ENCODE assay signal across 8 mouse cellular contexts in the genomic region with DNA sequence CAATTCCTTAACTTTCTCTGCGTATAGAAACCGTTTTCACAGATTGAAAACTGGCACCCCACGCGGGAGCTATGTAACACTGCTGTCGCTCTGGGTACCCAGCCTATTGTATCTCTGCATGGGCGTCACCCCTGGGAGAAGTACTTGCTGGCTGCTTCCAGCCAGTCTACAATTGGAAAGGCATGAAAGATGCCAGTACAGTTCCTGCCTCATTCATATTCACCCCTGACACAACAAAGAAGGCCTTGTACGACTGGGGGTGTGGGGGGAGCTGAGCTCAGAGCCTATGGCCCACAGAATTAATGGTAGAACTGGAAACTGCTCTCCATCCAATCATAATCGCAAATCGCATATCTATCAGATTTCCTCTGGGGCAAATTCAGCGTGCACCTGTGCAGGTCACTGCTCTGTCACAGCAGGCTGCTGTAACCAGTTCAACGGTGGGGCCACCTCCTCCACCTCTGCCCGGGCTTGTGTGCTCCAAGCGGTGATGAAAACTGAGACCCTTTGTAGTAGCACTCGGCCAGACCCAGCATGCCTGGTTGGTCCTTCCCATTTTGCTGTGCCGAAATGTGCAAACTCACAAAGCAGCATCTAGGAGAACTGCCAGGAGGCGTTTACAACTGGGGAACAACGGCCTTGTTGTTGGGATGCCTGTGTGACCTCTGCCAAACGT. TPM values are rescaled to one million over a fixed set of nuclear protein-coding genes. Genes with fewer than 3 reads are reported as not detected.
A peak's percentile ranks its signal among the peaks of the same experiment; 100 is the strongest.
DNase-seq lines count a peak whose midpoint lies in the region; ATAC-seq lines count a peak whose summit lies in the region.

No protein-coding gene starts in this region.

- H3K27ac ChIP-seq in lung, embryonic 15.5 days = no peak overlapping the region
- peak overlapping the region; percentile 58 for H3K27ac ChIP-seq in hindbrain, embryonic 11.5 days (ENCODE audit: low read depth, low read length)
- H3K27ac ChIP-seq in stomach, embryonic 16.5 days (ENCODE audit: low read length) = peak overlapping the region; percentile 59
- H3K27ac ChIP-seq in liver, embryonic 12.5 days = no peak overlapping the region

- no peak overlapping the region for H3K4me2 ChIP-seq in lung, embryonic 15.5 days
- H3K4me2 ChIP-seq in hindbrain, embryonic 11.5 days (replicated peaks; ENCODE audit: low read depth, low read length) = no peak overlapping the region
- H3K4me2 ChIP-seq in stomach, embryonic 16.5 days (ENCODE audit: low read depth, low read length) = no peak overlapping the region
- no peak overlapping the region for H3K4me2 ChIP-seq in liver, embryonic 12.5 days

- ATAC-seq in lung, embryonic 15.5 days (ENCODE audit: borderline replicate concordance, extremely low read depth, low FRiP score, low TSS enrichment) = 0 out of 2 replicates have a peak, but pooled peaks have one; percentile 35
- ATAC-seq in hindbrain, embryonic 11.5 days (ENCODE audit: low FRiP score) = peak; percentile 47
- peak; percentile 83; the same call in 1 of the 2 replicates for ATAC-seq in stomach, embryonic 16.5 days (ENCODE audit: insufficient read depth, low FRiP score)
- no peak for ATAC-seq in liver, embryonic 12.5 days

- no peaks in the 10 kb centered on the region for H3K27me3 ChIP-seq in lung, embryonic 15.5 days
- no peaks in the 10 kb centered on the region for H3K27me3 ChIP-seq in hindbrain, embryonic 11.5 days (ENCODE audit: control insufficient read depth, insufficient read depth, low read length)
- H3K27me3 ChIP-seq in stomach, embryonic 16.5 days (ENCODE audit: control insufficient read depth, insufficient read depth, low read length) = no peaks in the 10 kb centered on the region
- no peaks in the 10 kb centered on the region for H3K27me3 ChIP-seq in liver, embryonic 12.5 days (replicated peaks)

- no peak overlapping the region for H3K9ac ChIP-seq in lung, embryonic 15.5 days
- H3K9ac ChIP-seq in hindbrain, embryonic 11.5 days (ENCODE audit: low read depth, low read length) = no peak overlapping the region
- H3K9ac ChIP-seq in stomach, embryonic 16.5 days (ENCODE audit: low read length) = no peak overlapping the region
- no peak overlapping the region for H3K9ac ChIP-seq in liver, embryonic 12.5 days

- intact Hi-C loops in left cerebral cortex, postnatal 4 days (cut with DNase I) = no loop called here

- no peaks in the 10 kb centered on the region for H3K9me3 ChIP-seq in lung, embryonic 15.5 days
- H3K9me3 ChIP-seq in hindbrain, embryonic 11.5 days (ENCODE audit: control insufficient read depth, low read length) = no peaks in the 10 kb centered on the region
- no peaks in the 10 kb centered on the region for H3K9me3 ChIP-seq in stomach, embryonic 16.5 days (replicated peaks; ENCODE audit: control insufficient read depth, low read length)
- H3K9me3 ChIP-seq in liver, embryonic 12.5 days (replicated peaks) = no peaks in the 10 kb centered on the region

- no peaks in the 10 kb centered on the region for H3K4me1 ChIP-seq in lung, embryonic 15.5 days
- peaks cover 4% of the 10 kb centered on the region; the same call in 1 of the 2 replicates for H3K4me1 ChIP-seq in hindbrain, embryonic 11.5 days (replicated peaks; ENCODE audit: control insufficient read depth, insufficient read depth, low read length)
- no peaks in the 10 kb centered on the region for H3K4me1 ChIP-seq in stomach, embryonic 16.5 days (ENCODE audit: control insufficient read depth, insufficient read depth, low read length)
- peaks cover 5% of the 10 kb centered on the region; the same call in 1 of the 2 replicates for H3K4me1 ChIP-seq in liver, embryonic 12.5 days

- 67% methylated on average over 18 of the region's 18 CpGs for WGBS in lung, embryonic 15.5 days
- 64% methylated on average over 18 of the region's 18 CpGs for WGBS in hindbrain, embryonic 11.5 days
- 65% methylated on average over 18 of the region's 18 CpGs for WGBS in stomach, embryonic 16.5 days
- WGBS in liver, embryonic 12.5 days (ENCODE audit: insufficient replicate concordance) = 76% methylated on average over 18 of the region's 18 CpGs

- H3K36me3 ChIP-seq in lung, embryonic 15.5 days = peaks cover 7% of the 10 kb centered on the region
- H3K36me3 ChIP-seq in hindbrain, embryonic 11.5 days (ENCODE audit: control insufficient read depth, insufficient read depth, low read length) = no peaks in the 10 kb centered on the region
- H3K36me3 ChIP-seq in stomach, embryonic 16.5 days (ENCODE audit: control insufficient read depth, insufficient read depth, low read length) = peaks cover 4% of the 10 kb centered on the region; the same call in 1 of the 2 replicates
- H3K36me3 ChIP-seq in liver, embryonic 12.5 days = peaks cover 29% of the 10 kb centered on the region

- no peak for DNase-seq in lung, adult 18-20 months
- peak; percentile 14 for DNase-seq in hindbrain, embryonic 11.5 days (ENCODE audit: low spot score)
- peak; percentile 45 for DNase-seq in left cerebral cortex, postnatal 4 days
- DNase-seq in adrenal gland, adult (ENCODE audit: inconsistent age in 2 of 2, low spot score in 1 of 2) = no peak
- no peak for DNase-seq in kidney, adult 11 months

- no peak overlapping the region for H3K4me3 ChIP-seq in lung, embryonic 15.5 days
- no peak overlapping the region for H3K4me3 ChIP-seq in hindbrain, embryonic 11.5 days (ENCODE audit: low read depth, low read length)
- H3K4me3 ChIP-seq in stomach, embryonic 16.5 days (replicated peaks; ENCODE audit: low read length) = no peak overlapping the region
- H3K4me3 ChIP-seq in liver, embryonic 12.5 days = no peak overlapping the region

RNA-seq across cellular contexts. Expression of a gene that starts 25.2 kb away (rescaled TPM):
- 30.4 and 31.9 TPM in 2 replicates for polyA plus RNA-seq in lung, embryonic 15.5 days (2015; fragmentation: Nextera tagmentation; extraction: Ambion mirVana)
- 39.8 and 40.0 TPM in 2 replicates for polyA plus RNA-seq in hindbrain, embryonic 11.5 days (2014; fragmentation: Nextera tagmentation; extraction: Ambion mirVana)
- total RNA-seq in left cerebral cortex, postnatal 4 days (2021) = 10 to 100 TPM; 18.3 to 20.2 TPM
- polyA plus RNA-seq in stomach, embryonic 16.5 days (2015; fragmentation: Nextera tagmentation; extraction: Ambion mirVana) = 43.4 and 46.6 TPM in 2 replicates
- polyA plus RNA-seq in liver, embryonic 12.5 days (2016; fragmentation: Nextera tagmentation; extraction: Ambion mirVana) = 88.0 and 88.7 TPM in 2 replicates

RNA-seq across cellular contexts. Expression of a gene that starts 37.1 kb away (rescaled TPM):
- 91.9 and 95.3 TPM in 2 replicates for polyA plus RNA-seq in lung, embryonic 15.5 days (2015; fragmentation: Nextera tagmentation; extraction: Ambion mirVana)
- 82.1 and 85.7 TPM in 2 replicates for polyA plus RNA-seq in hindbrain, embryonic 11.5 days (2014; fragmentation: Nextera tagmentation; extraction: Ambion mirVana)
- total RNA-seq in left cerebral cortex, postnatal 4 days (2021) = 10 to 100 TPM; 55.2 to 59.7 TPM
- polyA plus RNA-seq in stomach, embryonic 16.5 days (2015; fragmentation: Nextera tagmentation; extraction: Ambion mirVana) = 86.3 and 103 TPM in 2 replicates
- 32.8 and 36.9 TPM in 2 replicates for polyA plus RNA-seq in liver, embryonic 12.5 days (2016; fragmentation: Nextera tagmentation; extraction: Ambion mirVana)

RNA-seq across cellular contexts. Expression of a gene that starts 46.7 kb away (rescaled TPM):
- polyA plus RNA-seq in lung, embryonic 15.5 days (2015; fragmentation: Nextera tagmentation; extraction: Ambion mirVana) = 183 and 186 TPM in 2 replicates
- 167 and 186 TPM in 2 replicates for polyA plus RNA-seq in hindbrain, embryonic 11.5 days (2014; fragmentation: Nextera tagmentation; extraction: Ambion mirVana)
- 10 to 100 TPM; 73.9 to 74.6 TPM for total RNA-seq in left cerebral cortex, postnatal 4 days (2021)
- 160 and 174 TPM in 2 replicates for polyA plus RNA-seq in stomach, embryonic 16.5 days (2015; fragmentation: Nextera tagmentation; extraction: Ambion mirVana)
- polyA plus RNA-seq in liver, embryonic 12.5 days (2016; fragmentation: Nextera tagmentation; extraction: Ambion mirVana) = 139 and 145 TPM in 2 replicates

RNA-seq across cellular contexts. Expression of a gene that starts 53.7 kb away (rescaled TPM):
- polyA plus RNA-seq in lung, embryonic 15.5 days (2015; fragmentation: Nextera tagmentation; extraction: Ambion mirVana) = not detected in 2 replicates
- not detected in 2 replicates for polyA plus RNA-seq in hindbrain, embryonic 11.5 days (2014; fragmentation: Nextera tagmentation; extraction: Ambion mirVana)
- total RNA-seq in left cerebral cortex, postnatal 4 days (2021) = not detected
- not detected in 2 replicates for polyA plus RNA-seq in stomach, embryonic 16.5 days (2015; fragmentation: Nextera tagmentation; extraction: Ambion mirVana)
- polyA plus RNA-seq in liver, embryonic 12.5 days (2016; fragmentation: Nextera tagmentation; extraction: Ambion mirVana) = not detected in 2 replicates

Comparison
In these comparisons a context has a peak if more than half of its experiments do, and no peak if none do; other contexts are left out.
1. H3K27ac ChIP-seq: peak in hindbrain, embryonic 11.5 days (single experiment) and stomach, embryonic 16.5 days (single experiment); none in lung, embryonic 15.5 days (single experiment) and liver, embryonic 12.5 days (single experiment).
2. DNase-seq: peak in hindbrain, embryonic 11.5 days (single experiment) and left cerebral cortex, postnatal 4 days (single experiment); none in lung, adult 18-20 months (0 of 2), adrenal gland, adult (0 of 2) and kidney, adult 11 months (single experiment).